Mouse (Mus musculus) ZHBTc4 (cell line): Measurements from ENCODE around the gene Bet1.

Experiments used
- DNase-seq: peaks from one replicate; pipeline ENCODE4 v3.0.0-alpha.2; 2011; ENCODE audit warnings: low read depth, low spot score

Bet1 gene

GRCm38 (mm10) chr6:4086663-4087454, at the start of gene Bet1:
Gene Bet1 (minus strand): TSS chr6:4086972.
- DNase-seq, result peak; percentile 96

DNA sequence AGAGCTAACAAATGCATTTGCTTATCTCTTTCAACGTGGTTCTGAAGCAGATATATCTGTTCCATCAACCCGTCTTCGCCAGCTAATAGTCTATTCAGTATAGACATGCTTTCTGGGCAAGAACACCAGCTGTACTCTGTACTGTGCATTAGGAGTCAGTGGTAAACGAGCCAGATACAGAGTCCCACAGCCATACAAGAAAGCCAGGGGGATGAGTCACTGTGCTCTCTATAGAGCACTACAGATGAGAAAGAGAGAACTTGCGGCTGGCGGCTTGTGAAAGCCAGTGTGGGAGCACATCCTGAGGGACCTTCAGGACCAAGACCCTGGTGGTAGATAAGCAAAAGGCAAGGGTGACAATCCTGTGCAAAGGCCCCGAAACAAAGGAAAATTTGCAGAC, 45.5 kb upstream of the Bet1 start:
- DNase-seq, result no peak

DNA sequence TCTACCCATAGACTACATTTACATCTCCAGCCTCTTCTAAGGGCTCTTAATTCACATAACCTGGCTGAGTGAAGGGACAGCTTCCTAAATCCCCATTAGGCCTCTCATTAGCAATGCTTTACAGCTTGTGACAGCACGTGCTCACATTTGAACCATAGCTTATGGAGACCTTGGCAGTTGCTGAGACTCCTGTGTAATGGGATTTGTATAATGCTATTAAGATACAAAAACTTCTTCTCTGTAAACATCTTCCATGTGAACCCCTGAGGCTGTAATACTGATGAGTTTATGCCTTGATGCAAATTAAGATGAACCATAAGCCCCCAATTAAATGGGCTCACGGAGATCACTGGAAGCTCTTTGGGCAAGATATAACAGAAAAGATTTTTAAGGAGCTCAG, 44.4 kb upstream of the Bet1 start:
- DNase-seq, result no peak

DNA sequence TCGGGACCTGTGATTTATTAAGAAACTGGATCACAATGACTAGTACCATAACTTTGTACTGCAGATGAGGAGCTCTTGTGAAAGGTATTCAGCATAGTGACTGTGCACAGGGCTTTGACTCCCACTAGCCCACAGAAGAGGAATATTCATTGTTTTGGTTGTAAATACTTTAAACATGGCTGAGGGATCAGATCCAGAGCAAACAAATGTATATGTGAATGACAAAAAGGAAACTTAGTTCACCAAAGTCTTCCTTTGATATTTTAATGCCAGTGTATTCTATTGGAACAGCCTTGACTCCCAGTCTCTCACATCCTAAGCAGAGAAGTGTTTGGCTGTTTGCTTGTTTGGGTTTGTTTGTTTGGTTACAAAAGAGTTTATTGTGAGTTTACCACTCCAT, 31.8 kb upstream of the Bet1 start:
- DNase-seq, result peak; percentile 69

GRCm38 (mm10) chr6:4090423-4090822, 3.7 kb upstream of the Bet1 start:
- peak; percentile 39 for DNase-seq

GRCm38 (mm10) chr6:4072281-4072680, 14.5 kb downstream of the Bet1 start:
- DNase-seq, result no peak

DNA sequence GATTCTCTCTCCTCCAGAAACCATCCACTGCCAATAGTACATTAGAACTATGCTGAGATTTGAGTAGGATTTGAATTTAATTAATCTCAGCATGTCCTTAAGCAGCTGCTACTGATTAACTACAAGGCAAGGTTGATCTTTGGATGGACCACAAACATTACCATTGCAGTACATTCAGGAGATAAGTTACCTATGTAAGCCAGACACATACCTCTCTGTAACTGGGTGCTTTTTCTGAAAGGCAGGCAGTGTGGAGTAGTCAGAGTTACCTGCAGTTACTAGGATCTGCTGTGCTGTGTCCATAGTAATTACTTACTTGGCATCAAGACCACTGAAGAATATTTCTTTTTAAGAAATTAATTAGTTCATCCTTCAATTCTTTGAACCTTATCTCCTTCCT, 17.1 kb downstream of the Bet1 start:
- no peak for DNase-seq

DNA sequence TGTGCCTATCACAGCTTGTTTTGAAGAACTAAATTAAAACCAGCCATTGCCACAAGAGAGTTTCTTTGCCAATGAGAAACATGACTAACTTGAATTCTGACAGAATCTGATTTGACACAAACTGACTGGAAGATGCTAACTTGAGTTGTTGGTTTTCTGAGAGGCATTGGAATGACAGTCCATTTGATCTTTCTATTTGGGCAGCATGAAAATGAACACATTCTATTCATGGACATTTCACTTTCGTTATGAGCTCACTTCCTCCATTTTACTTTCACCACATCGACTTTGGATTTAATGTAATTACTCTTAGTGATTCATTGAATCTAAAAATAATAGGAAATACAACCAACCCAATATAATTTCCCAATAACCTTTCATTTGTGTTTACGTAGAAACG, 32.4 kb downstream of the Bet1 start:
- no peak for DNase-seq

DNA sequence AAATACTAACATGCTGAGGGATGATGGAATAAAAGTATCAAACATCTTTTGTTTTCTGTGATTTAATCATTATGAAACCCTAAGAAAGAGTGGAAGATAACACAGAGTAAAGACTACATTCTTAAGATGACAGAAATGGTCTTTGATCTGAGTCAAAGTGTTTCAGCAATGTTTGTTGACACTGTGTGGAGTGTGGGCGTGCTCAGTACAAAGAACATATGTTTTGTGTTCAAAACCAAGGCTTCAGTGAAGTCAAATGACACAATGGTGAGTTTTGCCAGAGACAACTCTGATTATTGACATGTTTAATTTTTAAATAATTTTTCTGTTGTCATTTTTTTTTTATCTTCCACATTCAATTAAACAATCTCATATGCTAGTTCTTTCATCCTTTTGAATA, 33.9 kb downstream of the Bet1 start:
- DNase-seq, result no peak

GRCm38 (mm10) chr6:4047200-4047599, 39.6 kb downstream of the Bet1 start:
- no peak for DNase-seq

DNA sequence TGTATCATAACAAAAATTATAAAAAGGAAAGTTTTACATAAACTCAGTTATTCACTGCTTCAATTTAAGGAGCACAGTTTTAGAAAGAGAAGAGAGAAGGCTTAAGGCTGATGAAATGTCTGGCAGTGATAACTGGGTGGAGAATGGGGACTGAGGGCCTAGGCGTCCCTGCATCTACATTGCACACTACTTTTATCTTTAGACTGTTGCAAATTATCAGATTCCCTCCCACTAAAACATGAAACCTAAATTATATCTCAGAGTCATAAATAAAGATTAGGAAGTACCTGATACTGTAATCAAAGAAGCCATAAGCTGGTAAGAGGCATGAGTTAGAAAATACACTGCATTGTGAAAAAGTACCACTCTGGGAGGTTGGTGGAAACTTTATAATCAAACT, 45.0 kb downstream of the Bet1 start:
- no peak for DNase-seq

- no peak for DNase-seq
These were observed 55.8 kb downstream of the Bet1 start for GRCm38 (mm10) chr6:4030956-4031355.
